Mouse (Mus musculus): ENCODE results near the gene Dtnb. TPM values are rescaled to one million over a fixed set of nuclear protein-coding genes. Genes with fewer than 3 reads are reported as not detected.
A peak's percentile ranks its signal among the peaks of the same experiment; 100 is the strongest.

Gene Dtnb
- total RNA-seq, 2 experiments from 2014 or later = 1.4 to 5.6 TPM

DNA sequence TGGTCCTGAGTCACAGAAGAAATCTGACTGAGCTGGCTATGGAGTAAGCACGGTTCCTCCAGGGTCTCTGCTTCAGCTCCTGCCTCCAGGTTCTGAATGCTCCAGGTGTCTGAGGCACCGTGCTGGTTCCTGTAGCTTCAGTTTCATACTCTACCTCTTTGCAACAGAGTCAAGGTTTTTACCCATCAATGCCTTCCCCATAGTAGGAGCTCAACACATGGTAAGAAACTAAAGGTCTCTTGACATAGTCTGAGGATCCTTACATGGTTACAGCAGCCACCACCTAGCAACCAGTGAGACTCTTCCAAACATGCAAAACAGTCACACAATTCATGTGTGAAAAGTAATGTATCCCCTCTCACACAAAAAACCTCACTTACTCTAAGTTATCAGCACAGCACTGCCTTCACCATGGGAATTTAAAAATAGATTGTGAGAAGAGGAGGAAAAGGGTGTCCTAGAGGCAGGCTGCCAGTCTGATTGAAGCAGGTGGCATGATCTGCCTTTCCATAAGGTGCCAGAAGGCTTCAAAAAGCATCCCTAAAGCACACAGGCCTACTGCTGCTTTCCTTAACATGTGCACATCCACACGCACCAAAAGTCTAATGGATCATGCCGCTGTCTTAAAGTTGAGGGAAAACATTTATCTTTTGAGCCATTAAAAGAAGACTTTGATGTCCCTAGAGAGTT lies 1.3 kb upstream of the Dtnb start:
- no peak for DNase-seq (ENCODE audit: low spot score)

DNA sequence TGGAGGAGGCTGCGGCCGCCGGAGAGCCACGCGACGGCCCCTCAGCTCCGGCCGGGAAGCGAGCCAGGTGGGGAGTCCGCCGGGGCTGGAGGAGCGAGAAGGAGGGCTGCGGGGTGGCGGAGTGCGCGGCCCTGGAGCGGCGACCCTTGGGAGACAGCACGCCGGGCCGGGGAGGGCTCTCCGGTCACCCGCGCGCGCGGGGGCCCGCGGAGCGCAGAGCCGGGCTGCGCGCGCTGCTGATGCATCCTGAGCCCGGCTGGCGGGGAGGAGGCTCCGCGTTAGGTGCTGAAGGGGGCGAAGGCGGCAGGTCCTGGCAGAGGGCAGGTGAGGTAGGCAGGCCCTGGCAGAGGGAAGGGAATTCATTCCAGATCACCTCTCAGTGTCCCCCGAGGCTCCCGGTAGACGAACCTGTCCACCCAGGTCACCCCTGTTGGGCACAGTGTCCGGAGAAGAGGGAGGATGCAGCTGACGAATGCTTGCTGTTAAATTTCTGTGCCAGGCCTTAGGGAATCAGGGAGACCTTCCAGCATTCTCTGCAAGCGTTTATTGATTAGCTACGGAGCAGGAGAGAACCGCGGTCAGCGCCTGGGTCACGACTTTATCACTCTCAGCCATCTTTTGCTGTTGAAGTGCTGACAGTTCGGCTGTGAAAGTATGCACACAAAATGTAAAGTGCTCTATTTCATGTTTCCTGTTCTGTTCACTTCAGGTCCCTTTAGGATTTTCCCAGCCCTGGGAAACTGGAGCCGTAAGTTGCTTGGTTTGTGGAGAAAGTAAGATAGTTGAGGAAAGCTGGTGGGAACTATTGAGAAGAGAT lies 608 bp downstream of the Dtnb start:
- peak; percentile 30 for DNase-seq (ENCODE audit: low spot score)

DNA sequence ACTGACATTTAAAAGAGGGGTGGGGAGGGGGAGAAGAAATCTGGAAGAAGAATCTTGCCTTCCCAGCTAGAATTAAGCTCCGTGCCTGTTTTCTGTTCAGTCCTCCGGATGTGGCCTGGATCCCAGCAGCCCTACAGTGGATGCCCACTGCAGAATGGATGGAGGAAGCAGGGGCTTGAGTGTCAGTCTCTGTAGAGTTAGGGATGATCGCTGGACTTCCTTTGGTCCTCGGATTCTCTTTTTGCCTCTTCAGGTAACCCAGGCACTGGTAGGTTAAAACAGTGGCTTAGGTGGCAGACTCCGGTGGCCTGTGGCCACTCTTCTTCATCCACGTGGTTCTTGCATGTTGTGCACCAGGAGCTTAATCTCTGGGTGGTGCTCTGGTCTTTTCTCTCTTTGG lies 1.2 kb downstream of the Dtnb start:
- DNase-seq (ENCODE audit: low spot score) = no peak

GRCm38 (mm10) chr12:3574670-3575069 lies 2.5 kb downstream of the Dtnb start:
- DNase-seq (ENCODE audit: low spot score) = no peak

DNA sequence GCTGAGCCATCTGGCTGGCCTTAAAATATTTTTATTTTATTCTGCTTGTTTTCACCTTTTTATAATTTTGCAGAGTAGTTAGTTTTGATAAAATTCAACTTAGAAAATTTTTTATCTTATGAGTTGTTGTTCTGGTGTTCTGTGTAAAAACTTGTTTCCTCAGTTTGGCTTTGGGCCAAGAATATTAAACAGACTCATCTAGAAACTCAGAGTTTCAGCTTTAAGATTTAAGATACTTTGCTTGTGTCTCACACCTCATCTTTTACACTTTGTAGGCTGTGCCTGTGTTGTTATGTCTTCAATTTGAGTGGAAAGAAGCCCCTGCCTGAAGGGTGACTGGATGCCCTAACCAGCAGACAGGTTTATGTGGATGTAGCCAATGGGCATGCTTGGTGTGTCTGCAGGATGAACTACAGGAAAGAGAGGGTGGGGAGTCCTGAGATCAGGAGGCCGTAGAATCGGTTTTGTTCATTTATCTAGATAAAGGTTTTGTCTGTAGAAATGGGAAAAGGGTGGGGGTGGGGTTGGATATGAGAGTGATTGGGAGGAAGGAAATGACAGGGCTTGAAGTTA lies 7.9 kb downstream of the Dtnb start:
- DNase-seq (ENCODE audit: low spot score) = no peak

DNA sequence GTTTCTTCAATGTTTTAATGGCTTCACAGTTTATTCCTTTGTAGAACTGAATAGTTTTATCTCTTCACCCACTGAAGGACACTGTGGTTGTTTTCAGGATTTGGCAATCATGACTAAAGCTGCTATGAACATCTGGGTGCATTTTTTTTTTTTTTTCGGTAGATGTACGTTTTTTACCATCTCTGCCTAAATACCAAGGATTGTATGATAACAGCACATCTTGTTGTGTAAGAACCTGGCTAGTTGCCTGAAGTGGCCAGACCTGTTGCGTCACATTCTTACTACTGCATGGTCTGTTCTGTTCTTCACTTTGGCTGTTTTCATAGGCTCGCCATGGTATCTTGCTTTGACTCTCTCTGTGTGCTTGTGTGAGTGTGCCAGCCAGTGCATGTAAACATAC lies 10.4 kb downstream of the Dtnb start:
- DNase-seq (ENCODE audit: low spot score) = no peak

DNA sequence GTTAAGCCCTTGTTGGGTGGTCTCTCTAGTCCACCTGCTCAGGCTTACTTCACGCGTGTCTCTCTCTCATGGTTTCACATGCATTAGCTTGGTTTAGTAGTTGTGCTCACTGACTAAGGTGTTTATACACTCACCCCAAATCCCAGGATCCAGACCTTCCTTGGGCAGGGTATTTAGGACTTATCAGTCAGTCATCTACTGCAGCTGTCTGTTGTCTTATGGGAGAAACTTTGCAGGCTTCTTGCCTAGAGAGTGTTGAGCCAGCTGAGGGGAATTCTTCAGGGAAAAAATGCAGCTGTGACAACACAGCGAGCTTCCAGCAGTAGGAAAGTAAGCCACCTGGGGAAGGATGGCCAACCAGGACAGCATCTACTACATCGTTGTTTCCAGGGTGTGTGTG lies 13.3 kb downstream of the Dtnb start:
- DNase-seq (ENCODE audit: low spot score) = no peak

DNA sequence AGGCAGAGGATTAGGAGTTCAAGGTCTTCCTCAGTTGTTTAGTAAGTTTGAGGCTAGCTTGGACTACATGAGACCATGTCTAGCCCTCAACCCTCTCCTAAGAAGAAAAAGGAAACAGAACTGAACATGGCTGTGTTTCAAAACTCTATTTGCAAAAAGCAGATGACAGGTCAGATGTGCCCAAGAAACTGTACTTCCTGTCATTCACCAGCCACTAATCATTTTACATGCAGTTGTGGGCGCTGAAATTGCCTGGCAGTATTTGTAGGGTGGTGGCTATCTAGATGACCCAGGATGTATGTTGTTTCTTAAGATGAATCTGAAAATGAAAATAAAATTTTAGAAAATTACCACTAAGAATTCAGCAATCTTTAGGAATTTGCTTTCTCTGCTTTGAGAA lies 14.8 kb downstream of the Dtnb start:
- no peak for DNase-seq (ENCODE audit: low spot score)

DNA sequence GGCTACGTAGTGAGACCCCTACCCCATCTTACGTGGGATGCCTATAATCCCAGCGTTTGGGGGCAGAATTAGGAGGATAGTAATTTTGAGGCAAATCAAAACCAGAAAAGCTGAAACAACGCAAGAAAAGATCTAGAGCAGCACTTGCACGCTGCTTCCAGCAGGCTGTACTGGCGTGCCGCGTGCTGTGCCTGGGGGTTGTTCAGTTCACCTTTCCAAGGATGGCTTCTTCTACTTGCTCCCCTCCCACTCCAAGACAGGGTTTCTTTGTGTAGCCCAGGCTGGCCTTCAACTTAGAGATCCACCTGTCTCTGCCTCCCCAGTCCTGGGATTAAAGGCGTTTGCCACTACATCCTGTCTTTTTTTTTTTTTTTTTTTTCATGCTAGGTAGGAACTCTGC lies 17.9 kb downstream of the Dtnb start:
- no peak for DNase-seq (ENCODE audit: low spot score)

GRCm38 (mm10) chr12:3591595-3591994 lies 19.4 kb downstream of the Dtnb start:
- DNase-seq (ENCODE audit: low spot score) = no peak

- no peak for DNase-seq (ENCODE audit: low spot score)
These were observed 30.6 kb downstream of the Dtnb start for GRCm38 (mm10) chr12:3602786-3603185.

DNA sequence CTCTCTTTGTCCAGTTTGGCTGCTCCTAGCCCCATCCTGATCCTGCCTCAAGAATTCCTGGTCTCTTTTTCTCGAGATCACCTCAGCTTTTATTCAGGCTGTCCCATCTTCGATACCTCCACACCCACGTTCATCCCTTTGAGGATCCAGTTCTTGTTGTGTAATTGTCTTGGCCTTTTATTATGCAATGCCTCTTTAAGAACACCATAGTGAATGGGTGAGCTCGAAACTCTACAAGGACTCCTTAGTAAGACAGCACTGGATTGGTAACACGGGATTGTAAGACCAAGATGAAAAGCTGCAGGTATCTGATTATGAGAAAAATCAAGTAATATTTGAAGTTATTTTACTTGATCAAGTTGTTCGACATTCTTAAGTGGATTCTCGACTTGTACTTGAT lies 34.0 kb downstream of the Dtnb start:
- DNase-seq (ENCODE audit: low spot score) = no peak

- no peak for DNase-seq (ENCODE audit: low spot score)
These were observed 37.6 kb downstream of the Dtnb start for GRCm38 (mm10) chr12:3609747-3610146.

DNA sequence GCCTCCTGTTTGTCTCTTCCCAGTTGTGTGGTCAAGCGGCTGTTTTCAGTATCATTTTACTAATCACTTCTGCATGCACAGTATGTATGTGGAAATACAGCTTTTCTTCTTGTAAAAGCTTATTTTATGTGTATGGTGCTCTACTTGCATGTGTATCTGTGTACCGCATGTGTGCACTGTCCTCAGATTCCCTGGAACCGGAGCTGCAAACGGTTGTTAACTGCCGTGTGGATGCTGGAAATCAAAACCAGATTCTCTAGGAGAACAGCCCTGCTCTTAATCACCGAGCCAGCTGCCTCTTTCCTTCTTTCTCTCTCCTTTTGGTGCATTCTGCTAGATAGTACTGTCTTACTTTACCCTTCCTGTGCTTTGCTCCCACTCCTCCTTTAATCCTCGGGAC lies 39.7 kb downstream of the Dtnb start:
- no peak for DNase-seq (ENCODE audit: low spot score)

DNA sequence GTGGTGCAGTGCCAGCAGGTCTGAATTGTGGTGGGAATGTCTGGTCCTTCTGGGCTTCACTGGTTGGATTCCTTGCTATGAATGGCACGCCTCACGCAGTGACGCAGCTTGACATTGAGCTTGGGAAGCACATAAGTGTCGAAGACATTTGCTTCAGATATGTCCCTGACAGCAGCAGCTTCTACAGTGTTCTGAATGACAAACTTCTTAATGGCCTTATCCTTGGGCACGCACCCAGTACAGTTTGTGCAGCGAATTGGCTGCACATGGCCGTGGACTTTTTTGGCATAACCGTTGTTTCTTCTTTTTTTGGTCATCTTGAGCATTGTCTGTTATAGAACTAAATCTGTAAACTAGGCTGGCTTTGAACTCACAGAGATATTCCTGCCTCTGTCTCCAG lies 42.9 kb downstream of the Dtnb start:
- DNase-seq (ENCODE audit: low spot score) = no peak

DNA sequence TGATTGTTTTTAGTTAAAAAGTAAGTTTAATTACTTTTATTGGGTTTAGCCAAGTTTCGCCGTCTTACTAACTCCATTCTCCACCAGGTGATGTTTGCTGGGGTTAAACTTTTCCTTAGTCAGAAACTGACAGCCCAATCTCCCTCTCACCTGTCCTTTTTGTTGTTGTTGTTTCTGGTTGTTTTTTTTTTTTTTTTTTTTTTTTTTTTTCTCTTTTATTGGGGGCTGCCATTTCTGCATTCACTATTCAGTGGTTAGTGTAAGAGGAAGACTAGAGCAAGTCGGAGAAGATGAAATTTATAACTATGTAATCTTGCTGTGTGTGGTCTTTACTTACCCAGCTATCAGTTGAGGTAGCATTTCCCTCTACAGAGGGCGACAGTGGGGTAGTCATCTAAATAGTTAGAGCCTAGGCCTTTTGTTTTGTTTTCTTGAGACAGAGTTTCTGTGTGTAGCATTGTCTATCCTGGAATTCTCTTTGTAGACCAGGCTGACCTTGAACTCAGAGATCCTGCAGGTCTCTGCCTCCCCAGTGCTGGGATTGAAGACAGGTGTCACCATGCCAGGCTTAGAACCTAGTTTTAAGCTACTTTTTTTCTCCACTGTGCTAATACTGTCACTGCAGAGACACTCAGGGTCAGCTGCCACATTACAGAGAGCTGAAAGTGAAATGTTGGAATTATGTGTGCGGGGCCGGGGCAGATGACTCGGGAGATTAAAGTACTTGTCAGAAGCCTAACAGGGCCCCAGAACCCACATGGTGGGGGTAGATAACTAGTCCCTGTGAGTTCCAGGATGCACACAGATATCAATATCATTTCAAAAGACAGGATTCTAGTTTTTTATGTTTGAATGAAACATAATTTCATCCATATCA lies 46.2 kb downstream of the Dtnb start:
- DNase-seq (ENCODE audit: low spot score) = no peak

- no peak for DNase-seq (ENCODE audit: low spot score)
These were observed 46.8 kb downstream of the Dtnb start for GRCm38 (mm10) chr12:3619021-3619367.

- DNase-seq (ENCODE audit: low spot score) = no peak
These were observed 54.7 kb downstream of the Dtnb start for GRCm38 (mm10) chr12:3626880-3627279.

- DNase-seq (ENCODE audit: low spot score) = peak; percentile 8
These were observed 69.8 kb downstream of the Dtnb start for GRCm38 (mm10) chr12:3641931-3642330.

DNA sequence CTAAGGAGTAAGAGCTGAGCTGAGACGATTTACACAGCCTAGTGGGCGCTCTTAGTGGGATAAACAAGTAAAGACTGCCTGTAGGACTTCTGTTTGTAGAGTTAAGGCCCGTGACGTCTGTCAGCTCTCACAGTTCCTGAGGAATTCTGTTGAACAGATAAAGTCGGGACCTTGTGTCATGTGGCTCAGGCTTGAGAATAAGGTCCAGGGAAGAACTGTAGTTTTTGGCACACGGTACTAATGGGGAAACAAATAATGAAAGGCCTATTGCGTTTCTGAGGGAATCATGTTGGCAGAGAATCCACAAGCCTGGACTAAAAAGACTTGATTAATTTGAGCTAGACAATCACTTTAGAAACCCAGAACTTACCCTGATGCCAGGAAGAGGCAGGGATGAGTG lies 84.6 kb downstream of the Dtnb start:
- no peak for DNase-seq (ENCODE audit: low spot score)

- DNase-seq (ENCODE audit: low spot score) = no peak
These were observed 85.1 kb downstream of the Dtnb start for GRCm38 (mm10) chr12:3657234-3657633.

DNA sequence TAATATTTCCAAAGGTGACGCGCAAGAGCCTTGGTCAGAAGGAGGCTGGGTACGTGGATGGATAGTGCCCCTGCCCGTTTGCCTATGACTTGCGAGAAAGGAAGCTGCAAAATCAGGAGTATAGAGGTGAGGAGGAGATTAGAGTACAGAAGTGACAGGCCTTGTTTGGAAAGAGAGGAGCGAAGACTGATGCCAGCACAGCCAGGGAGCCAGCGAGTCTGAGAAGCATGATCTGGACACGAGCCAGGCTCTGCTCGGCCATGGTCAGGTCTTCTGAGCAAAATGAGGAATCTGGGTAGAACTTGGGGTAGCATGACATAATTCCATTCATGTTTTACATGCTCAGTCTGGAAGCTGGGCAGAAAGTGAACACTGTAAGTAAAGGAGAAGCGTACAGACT lies 85.6 kb downstream of the Dtnb start:
- no peak for DNase-seq (ENCODE audit: low spot score)
